Mouse (Mus musculus) MN1 (cell line): Measurements from ENCODE around the gene Glipr1.
"Not testable (repeated sequence)": the region's sequence is repeated elsewhere in the genome, so short reads cannot be mapped to it uniquely, and the experiment has no call there.

Source experiments
- DNase-seq: peaks from one replicate; pipeline ENCODE4 v3.0.0-alpha.2; 2016; ENCODE audit warnings: low spot score

Gene Glipr1

GRCm38 (mm10) chr10:112002544-112003215, at the start of gene Glipr1:
TSS of gene Glipr1 (minus strand) at chr10:112002631.
- no peak for DNase-seq

DNA sequence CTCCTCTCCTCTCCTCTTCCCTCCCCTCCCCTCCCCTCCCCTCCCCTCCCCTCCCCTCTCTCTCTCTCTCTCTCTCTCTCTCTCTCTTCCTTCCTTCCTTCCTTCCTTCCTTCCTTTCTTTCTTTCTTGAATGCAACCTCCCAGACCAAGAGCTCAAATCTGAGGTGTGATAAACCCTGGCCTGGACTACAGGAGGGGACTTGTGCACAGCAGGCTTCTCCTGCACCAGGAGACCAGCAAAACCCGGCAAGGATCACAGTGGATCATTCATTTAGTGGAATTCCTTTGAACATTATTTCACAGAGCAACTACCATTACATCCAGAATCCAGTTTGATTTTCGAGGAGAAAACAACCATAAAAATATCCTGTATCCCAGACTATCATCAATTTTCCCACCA, 49.5 kb upstream of the Glipr1 start:
- DNase-seq: not testable (repeated sequence)

GRCm38 (mm10) chr10:112051220-112051619, 48.8 kb upstream of the Glipr1 start:
- DNase-seq: no peak

GRCm38 (mm10) chr10:112044283-112044682, 41.9 kb upstream of the Glipr1 start:
- DNase-seq: not testable (repeated sequence)

DNA sequence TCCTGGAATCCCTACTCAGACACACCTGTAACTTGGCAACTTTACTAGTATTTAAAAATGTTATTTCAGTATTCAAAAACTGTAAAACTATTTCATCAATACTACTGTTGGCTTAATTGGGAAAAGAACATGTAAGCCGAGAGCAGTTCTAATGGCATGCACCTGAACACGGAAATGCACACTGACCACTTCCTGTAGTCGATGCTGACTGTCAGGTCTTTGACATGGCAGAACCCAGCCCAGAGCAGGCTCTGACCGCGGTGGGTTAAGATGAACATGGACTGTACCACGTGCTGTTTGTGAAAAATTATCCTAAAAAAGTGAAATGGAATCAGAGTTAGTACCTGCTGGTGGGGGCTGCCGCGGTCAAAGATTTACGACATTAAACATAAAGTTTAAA, 41.1 kb upstream of the Glipr1 start:
- DNase-seq: not testable (repeated sequence)

DNA sequence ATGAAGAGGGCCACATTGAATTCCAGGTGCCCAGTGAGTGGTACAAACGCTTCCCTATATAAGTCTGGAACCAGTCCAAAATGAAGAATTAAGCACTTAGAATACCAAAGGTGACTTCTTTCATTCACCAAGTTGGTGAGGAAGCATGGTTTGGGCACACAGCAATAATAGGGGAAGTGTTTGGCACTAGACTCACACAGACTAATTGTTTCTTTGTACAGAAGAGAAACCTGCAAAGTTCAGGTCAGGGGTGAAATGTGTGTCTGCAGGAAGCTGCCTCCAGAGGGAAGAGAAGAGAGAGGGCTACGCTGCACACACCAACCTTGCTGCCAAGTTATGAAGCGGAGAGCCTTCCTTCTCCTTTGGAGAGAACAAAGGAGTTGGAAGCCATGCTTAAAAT, 26.3 kb upstream of the Glipr1 start:
- not testable (repeated sequence) for DNase-seq

GRCm38 (mm10) chr10:112023585-112023984, 21.2 kb upstream of the Glipr1 start:
- DNase-seq: no peak

DNA sequence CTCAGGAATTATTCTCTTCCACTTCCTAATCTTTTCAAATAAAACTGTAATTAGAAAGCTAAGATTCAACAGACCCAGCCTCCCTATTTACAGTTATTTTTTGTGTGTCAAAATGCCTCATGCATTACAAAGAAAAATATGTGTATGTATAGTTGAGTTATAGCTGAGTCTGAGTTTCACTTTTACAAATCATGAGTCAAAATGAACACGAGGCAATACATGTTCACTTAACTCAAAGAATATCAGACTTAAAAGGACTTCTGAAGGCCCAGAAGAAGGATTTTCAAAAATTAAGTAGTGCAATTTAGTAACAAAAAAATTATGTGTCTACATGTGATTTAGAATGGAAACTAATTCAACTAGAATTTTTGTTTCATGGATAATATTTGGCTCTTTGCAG, 7.1 kb upstream of the Glipr1 start:
- not testable (repeated sequence) for DNase-seq

DNA sequence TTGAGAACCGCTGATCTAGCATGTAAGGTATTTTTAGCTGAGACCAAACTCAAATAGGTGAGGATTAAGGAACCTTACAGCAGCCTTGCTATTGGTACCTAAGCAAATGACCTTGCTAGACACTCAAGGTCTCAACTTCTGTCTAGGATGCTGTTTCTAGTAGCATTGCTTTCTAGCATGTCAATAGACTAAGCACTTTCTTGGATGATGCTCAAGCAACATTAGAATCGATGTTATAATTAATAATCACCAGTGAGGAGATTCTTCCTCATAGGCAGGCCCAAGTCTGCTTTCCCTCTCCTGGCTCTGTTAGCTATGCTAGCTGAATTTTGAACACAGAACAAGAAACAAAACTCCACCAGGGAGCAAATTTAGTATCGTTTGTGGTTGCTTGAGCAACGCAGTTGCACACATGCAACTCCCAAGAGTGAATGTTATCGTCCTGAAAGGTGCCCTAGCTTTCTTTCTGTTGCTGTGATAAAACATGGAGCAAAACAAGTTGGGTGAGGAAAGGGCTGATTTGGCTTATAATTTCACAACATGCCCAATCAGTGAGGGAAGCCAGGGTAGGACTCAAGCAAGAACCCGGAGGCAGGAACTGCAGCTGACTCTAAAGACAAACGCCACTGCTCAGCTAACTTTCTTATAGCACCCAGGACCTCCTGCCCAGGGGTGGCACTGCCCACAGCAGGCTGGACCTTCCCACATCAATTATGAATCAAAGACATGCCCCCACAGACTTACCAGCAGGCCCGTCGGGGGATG, 493 bp downstream of the Glipr1 start:
- no peak for DNase-seq

DNA sequence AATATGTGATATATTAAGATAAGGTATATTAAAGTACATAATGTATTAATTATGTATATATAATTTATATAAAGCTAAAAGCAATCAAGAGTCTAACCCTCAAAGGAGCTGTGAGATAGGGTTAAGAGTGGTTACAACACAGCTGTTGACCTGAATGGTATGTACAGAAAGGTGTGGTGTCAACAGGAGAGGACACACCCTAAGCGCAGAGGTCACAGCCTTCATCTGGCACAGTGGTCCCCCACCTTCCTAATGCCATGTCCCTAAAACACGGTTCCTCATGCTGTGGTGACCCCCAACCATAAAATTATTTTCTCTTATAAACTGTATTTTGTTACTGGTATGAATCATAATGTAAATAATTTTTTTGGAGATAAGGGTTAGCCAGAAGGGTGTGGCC, 1.1 kb downstream of the Glipr1 start:
- DNase-seq: no peak

DNA sequence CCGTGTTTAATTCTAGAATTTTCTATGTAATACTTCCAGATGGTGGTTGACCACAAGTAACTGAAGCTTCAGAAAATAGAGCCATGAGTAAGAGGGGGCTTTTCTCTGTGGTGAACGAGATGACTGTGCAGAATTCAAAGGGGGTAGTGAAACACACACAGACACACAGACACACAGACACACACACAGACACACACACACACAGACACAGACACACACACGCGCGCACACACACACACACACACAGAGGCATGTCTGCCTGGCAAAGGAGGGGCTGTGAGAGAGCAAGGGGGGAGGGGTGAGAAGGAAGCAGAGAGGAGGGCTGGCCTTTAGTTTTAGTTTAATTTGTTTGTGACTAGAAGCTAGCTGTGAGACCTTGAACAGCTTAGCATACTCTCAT, 1.9 kb downstream of the Glipr1 start:
- no peak for DNase-seq

DNA sequence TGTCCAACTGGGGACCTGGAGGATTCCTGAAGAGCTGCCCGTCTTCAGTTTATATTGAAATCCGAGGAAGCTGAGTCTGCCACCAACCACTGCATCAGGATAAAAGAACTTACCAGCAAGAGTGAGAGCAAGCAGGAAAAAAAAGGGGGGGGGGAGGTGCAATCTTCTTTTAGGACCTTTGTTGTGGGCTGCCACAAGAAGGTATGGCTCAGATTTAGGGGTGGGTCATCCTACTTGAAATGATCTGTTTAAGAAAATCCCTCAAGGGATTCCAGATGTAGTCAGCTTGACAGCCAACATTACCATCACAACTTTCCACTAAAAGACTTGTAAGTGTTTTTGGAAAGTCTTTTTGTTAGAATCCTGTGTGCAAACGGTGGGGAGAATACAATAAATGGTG, 2.7 kb downstream of the Glipr1 start:
- DNase-seq: no peak

GRCm38 (mm10) chr10:111997671-111998070, 4.8 kb downstream of the Glipr1 start:
- no peak for DNase-seq

DNA sequence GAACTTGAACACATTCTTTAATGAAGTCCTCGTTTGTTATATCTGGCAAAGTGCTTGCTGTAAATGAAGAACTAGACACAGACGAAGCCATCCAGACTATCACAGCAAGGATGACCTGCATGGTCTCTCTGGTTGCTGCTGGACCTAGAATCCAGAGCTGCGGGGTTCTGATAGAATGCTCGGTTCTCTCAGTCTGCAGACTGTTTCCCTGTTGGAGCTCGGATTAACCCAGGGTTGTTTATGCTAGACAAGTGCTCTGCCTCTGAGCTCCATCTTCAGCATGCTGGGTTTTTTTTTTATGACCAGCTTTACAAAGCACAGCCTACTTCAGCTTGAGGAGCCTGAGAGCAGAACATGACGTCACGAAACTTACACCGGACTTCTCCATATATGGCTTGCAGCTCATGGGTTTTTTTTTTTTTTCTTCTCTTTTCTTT, 5.5 kb downstream of the Glipr1 start:
- no peak for DNase-seq

DNA sequence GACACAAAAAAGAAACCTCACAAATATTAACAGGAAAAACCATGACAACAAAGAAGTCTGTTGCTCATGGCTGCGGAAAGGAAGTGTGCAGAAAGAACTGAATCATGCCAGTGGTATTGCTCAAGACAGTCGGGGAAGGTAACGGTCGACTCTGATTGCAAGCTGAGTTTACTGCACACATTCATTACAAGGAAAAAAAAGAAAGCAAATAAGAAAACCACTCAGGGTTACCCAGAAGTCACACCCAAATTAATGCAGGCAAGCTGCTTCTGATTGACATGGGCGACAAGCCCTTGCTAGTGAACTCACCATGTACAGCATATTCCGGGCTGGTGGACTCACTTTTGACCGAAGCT, 5.9 kb downstream of the Glipr1 start:
- no peak for DNase-seq

GRCm38 (mm10) chr10:111995803-111996548, 6.5 kb downstream of the Glipr1 start:
- no peak for DNase-seq

GRCm38 (mm10) chr10:111986453-111986852, 16.0 kb downstream of the Glipr1 start:
- no peak for DNase-seq

- no peak for DNase-seq
Observed at GRCm38 (mm10) chr10:111983070-111983469, 19.4 kb downstream of the Glipr1 start.

DNA sequence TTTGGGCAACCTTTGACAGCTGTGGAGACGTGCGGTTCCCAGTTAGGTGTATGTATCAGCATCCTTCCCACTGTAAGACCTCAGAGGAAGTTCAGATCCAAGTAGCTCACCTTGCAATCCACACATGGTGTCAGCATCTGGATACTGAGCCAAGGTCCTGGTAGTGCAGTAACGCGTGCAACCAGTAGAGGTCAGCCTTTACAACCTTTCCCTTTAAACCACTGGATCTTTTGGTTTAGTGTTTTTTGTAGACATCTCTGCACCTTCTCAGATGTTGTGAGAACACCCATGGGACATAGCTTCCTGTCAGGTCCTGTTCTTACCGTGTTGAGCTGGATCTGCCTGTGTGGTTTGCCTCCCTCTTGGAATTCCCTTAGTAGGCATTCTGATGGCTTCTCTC, 24.8 kb downstream of the Glipr1 start:
- peak; percentile 84 for DNase-seq

DNA sequence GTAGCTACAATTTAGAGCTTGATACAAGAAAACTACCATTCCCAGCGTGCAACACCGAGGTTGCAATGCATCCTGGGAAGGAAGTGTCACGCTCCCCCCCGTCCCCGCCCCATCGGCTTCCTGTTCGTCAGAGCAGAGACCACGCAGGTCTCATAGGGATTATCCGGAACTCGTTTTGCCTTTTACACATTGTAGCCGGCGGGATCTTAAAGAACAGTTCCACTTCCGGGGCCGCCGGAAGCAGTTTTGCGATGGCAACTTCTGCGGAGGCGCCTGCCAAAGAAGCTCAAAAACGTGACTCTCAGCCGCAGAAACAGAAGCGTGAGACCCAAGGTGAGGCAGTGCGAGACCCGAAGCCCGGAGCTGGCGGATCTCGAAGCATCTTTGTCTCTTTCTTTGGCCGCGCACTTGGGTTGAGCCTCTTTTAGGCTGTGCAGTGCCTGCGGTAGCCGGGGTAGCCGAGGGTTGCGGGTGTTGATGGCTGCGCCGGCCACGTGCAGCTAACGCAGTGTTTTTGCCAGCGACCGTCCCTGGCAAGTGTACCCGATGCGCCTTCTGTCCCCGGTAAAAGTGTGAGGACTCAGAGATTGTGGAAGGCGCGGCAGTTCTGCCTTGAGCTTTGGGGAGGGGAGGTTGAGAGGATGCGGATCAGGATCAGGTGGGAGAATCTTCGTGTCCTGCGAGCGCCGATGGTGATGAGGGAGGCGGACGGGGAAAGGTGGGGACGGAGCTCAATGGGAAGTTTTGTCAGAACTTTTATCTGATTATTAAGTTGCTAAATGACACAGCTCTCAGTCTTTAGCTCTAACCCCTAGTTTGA, 29.7 kb downstream of the Glipr1 start, which contains the start of gene Krr1:
TSS of gene Krr1 (plus strand) at position 123 of the 820 bp plus-strand sequence.
- peak; percentile 99 for DNase-seq

GRCm38 (mm10) chr10:111971929-111972328, 30.5 kb downstream of the Glipr1 start:
- no peak for DNase-seq

DNA sequence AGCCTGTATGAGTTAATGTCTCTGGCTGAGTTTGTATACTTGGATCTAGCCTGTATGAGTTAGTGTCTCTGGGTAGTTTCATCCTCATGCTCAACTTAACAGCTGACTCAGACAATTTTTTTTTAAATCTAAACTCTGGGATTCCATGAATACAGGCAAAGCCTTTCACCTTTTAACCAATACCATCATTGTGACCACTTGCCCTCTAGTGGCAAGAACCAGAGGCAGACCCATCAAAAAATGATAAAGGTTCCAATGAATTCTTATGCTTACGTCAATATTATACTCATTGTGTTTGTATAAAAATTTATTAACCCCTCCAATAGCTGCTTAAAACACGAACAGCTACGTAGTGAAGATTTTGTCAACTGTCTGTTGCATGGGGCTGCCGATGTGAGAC, 36.0 kb downstream of the Glipr1 start:
- DNase-seq: peak; percentile 36
